Mouse (Mus musculus) cerebellum, adult (tissue): ENCODE data around the gene Smg7.

Source experiments
- ATAC-seq: cut with Nextera tagmentation; 2 replicates; pipeline ENCODE4 v1.9.2; 2017; ENCODE audit warnings: mild to moderate bottlenecking, moderate library complexity, mixed read lengths; ENCODE audit not compliant: insufficient number of reproducible peaks, low FRiP score, low TSS enrichment

Gene Smg7

GRCm38 (mm10) chr1:152810533-152811439 is 91.7 kb downstream of the Smg7 start:
- no peak for ATAC-seq

GRCm38 (mm10) chr1:152809541-152810252 is 92.7 kb downstream of the Smg7 start:
- ATAC-seq = peak; percentile 56; the same call in 1 of the 2 replicates

- ATAC-seq = no peak
Observed at GRCm38 (mm10) chr1:152808392-152808680, 94.1 kb downstream of the Smg7 start.

GRCm38 (mm10) chr1:152807619-152808391 is 94.6 kb downstream of the Smg7 start:
- ATAC-seq = no peak

- no peak for ATAC-seq
Observed at GRCm38 (mm10) chr1:152804907-152805306, 97.5 kb downstream of the Smg7 start.

GRCm38 (mm10) chr1:152800633-152801176 is 101.7 kb downstream of the Smg7 start:
- ATAC-seq = no peak

- no peak for ATAC-seq
Observed at GRCm38 (mm10) chr1:152799897-152800296, 102.5 kb downstream of the Smg7 start, which contains the start of gene Ncf2. Gene Ncf2 (plus strand): TSS chr1:152800194.

- no peak for ATAC-seq
Observed at GRCm38 (mm10) chr1:152798125-152798524, 104.3 kb downstream of the Smg7 start.

GRCm38 (mm10) chr1:152796683-152797263 is 105.7 kb downstream of the Smg7 start:
- no peak for ATAC-seq

GRCm38 (mm10) chr1:152795688-152796255 is 106.7 kb downstream of the Smg7 start:
- no peak for ATAC-seq

GRCm38 (mm10) chr1:152793495-152794130 is 108.8 kb downstream of the Smg7 start:
- ATAC-seq = no peak

- ATAC-seq = no peak
Observed at GRCm38 (mm10) chr1:152792736-152793494, 109.5 kb downstream of the Smg7 start.

- no peak for ATAC-seq
Observed at GRCm38 (mm10) chr1:152791269-152791668, 111.2 kb downstream of the Smg7 start.

- no peak for ATAC-seq
Observed at GRCm38 (mm10) chr1:152790821-152791220, 111.6 kb downstream of the Smg7 start.

GRCm38 (mm10) chr1:152790254-152790653 is 112.2 kb downstream of the Smg7 start:
- ATAC-seq = no peak

- ATAC-seq = no peak
Observed at GRCm38 (mm10) chr1:152788121-152788660, 114.3 kb downstream of the Smg7 start.
